Mouse (Mus musculus): ENCODE measurements around the gene Klf9. TPM values are rescaled to one million over a fixed set of nuclear protein-coding genes. Genes with fewer than 3 reads are reported as not detected.
A peak's percentile ranks its signal among the peaks of the same experiment; 100 is the strongest.
"Not testable (repeated sequence)": the region's sequence is repeated elsewhere in the genome, so short reads cannot be mapped to it uniquely, and the experiment has no call there.

The Klf9 gene
- total RNA-seq, 2 experiments from 2014 or later, result 79.4 to 87.7 TPM

GRCm38 (mm10) chr19:23139756-23140470 is 1.1 kb upstream of the Klf9 start:
- DNase-seq, result no peak

DNA sequence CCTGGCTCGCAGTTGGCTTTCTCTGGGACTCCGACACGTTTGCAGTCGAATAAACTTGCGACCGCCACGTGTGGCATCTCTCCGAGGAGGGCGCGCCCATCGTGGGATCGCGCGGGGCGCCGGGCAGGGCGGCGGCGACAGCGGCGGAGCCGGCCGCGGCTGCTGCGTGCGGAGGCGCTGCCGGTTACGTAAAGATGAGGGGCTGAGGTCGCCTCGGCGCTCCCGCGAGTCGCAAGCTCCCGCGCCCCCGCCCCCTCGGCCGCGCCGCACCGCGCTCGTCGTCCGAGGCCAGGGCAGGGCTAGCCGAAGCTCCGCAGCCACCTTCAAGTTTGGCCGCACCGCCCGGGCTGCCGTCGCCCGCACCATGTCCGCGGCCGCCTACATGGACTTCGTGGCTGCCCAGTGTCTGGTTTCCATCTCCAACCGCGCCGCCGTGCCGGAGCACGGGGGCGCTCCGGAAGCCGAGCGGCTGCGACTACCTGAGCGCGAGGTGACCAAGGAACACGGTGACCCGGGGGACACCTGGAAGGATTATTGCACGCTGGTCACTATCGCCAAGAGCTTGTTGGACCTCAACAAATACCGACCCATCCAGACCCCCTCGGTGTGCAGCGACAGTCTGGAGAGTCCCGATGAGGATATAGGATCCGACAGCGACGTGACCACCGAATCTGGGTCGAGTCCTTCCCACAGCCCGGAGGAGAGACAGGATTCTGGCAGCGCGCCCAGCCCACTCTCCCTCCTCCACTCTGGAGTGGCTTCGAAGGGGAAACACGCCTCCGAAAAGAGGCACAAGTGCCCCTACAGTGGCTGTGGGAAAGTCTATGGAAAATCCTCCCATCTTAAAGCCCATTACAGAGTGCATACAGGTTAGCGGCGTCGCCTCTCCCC is 610 bp downstream of the Klf9 start:
- peak; percentile 88 to 92 for DNase-seq

DNA sequence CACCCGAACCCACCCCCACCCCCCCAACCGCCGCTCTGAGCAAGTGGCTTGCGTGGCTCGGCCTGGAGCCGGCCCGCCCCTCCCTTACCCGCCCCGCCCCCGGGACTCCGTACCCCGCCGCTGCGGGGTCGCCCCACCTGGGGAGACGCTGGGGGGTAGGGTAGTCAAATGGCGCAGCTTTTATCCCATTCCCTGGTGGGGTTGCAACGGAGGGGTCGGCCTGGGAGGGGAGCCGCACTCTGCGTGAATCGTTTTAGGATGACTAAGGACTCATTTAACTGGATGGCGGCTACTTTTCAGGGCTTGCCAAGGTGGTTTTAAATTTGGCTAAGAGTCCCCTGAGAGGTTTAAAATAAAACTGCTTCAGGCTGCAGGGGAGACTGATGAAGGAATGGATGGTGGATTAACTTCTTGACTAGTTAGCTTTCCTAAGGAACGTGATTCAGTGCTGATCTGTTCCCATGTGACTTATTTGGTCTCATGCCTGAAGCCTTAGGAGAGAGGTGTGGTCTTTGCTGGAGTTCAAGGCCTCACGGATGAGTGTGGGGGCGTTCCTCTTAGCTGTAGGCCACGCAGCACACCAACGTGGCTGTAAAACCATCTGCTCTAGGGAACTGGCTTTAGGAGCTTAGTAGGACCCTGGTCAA is 1.5 kb downstream of the Klf9 start:
- peak; percentile 68 to 69 for DNase-seq

GRCm38 (mm10) chr19:23143074-23143445 is 2.0 kb downstream of the Klf9 start:
- no peak for DNase-seq

DNA sequence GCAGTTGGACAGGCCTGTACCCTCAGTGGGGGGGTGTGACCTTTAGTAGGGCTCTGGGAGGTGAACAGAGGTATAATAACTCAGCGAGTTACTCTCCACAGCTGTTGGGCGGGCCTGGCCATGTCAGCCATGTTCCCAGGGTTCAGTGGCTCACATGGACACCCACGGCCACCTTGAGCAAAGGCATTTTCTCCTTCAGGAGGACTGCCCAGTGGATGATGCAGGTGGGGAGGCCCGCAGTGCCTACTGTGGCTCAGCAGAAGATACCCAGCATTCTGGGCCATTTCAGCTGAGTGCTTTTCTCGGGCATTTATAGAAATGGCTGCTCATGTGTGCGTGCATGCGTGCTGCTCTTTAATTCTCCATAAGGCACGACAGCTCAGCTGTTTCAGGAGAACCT is 2.5 kb downstream of the Klf9 start:
- DNase-seq, result peak in 1 of 2 experiments; percentile 39

- DNase-seq, result no peak
Observed at GRCm38 (mm10) chr19:23144031-23144430, 3.0 kb downstream of the Klf9 start.

- no peak for DNase-seq
Observed at GRCm38 (mm10) chr19:23145146-23145545, 4.1 kb downstream of the Klf9 start.

GRCm38 (mm10) chr19:23145575-23145974 is 4.5 kb downstream of the Klf9 start:
- not testable (repeated sequence) for DNase-seq

- DNase-seq, result peak in 1 of 2 experiments; percentile 58
Observed at GRCm38 (mm10) chr19:23146409-23146861, 5.4 kb downstream of the Klf9 start.

DNA sequence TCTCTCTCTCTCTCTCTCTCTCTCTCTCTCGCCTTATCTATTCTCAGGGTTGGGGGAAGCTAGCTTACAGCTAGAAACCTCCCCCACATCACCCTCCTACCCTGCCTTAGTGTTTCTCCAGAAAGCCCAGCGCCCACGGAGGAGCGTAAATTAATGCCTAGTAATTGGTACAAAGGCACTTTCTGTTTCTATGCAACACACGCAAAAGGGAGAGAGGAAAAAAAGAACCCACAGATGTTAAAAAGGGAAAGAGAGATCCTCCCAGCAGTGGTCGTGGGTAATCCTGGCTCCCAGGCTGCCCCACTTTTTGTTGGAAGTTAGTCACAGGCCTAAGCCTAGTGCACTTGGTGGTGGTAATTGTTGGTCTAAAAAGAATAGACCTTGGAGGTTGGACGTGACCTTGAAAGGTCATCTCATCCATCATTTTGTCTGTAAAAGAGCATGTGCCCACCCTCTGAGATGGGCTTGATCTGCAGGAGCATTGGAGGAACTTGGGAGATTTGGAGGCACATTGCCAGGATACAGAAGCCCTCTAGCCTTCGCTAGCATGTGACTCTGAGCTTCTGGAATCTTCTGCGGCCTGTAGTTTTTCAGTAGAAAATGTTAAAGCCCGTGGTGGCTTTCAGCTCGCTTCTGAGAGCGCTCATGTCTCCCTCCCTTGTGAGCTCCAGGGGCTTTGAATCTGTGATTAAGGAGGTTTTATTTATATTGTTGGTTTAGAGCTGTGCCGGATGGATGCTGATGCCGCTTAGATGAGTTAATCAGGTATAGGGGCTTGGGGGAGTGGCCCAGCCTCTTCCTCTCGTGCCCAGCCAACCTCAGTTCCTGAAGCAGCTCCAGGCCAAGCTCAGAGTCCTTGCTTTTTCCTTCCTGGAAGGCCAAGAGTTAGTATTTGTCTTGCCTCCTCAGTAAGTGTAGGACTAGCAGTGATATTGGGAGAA is 6.3 kb downstream of the Klf9 start:
- DNase-seq, result peak in 1 of 2 experiments; percentile 50

DNA sequence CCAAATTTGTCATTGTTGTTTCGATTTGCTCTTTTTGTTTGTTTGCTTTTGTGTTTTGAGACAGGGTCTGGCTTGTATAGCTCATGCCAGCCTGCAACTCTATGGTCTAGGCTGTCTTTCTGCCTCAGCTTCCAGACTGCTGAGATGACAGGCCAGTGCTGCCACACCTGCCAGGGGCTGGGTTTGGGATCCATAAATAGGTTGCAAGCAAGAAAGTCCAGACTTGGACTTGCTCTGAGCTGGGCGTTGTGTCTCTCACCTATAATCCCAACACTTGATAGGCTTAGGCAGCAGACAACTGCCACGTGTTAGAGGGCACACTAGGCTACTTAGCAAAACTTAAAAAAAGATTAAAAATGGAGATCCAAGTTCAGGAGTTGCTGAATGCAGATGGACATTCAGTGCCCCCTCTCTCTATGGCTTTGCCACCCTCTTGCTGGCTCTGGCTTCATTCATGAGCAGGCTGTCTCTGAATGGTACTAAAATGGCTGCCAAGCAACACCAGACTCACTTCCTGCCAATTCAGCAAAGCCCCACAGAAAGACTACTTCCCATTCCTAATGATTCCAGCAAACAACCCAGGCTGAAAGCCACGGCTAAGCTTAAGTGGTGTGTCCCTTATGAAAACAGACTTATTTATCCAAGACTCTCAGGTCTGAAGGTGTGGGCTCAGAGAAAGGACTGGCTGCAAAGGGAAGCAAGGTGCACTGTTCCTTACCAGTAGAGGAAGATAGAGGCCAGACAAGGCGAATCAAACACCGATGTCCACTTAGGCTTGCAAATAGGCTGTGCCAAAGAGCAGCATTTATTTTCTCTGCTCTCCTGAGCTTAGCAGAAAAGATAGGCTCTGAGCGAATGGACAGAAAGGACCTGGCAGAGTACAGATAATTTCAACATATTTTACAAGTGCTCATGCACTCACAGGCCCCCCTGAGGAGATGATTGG is 8.7 kb downstream of the Klf9 start:
- DNase-seq, result no peak

DNA sequence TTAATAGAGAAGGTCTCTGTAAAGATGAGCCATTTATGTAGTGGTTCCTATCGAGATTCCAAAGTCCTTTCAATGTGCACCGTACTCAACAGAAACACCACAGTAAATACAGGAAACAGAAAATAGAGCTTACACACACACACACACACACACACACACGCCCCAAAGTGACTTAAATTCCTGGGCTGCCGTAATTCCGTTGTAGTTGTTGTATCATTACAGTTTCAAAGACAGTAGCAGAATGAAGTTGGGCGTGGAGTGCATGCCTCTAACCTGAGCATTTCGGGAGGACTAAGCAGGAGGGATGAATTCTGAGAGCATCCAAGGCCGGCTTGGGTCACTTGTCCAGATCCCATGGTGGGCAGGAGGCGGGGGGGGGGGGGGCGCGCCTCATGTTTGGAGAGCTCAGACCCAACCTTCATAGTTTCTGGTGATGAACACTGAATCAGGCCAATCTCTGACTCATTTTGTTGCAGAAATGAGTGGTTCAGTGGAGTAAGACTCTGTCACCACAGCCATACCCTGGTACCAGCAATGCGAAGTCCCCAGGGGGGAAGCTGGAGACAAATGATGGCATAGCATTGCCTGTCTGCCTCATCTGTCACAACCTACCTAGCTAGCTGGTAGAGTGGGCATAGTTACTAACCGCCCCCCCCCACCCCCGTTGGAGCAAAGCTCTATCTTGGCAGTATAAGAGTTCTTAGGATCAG is 9.7 kb downstream of the Klf9 start:
- no peak for DNase-seq

DNA sequence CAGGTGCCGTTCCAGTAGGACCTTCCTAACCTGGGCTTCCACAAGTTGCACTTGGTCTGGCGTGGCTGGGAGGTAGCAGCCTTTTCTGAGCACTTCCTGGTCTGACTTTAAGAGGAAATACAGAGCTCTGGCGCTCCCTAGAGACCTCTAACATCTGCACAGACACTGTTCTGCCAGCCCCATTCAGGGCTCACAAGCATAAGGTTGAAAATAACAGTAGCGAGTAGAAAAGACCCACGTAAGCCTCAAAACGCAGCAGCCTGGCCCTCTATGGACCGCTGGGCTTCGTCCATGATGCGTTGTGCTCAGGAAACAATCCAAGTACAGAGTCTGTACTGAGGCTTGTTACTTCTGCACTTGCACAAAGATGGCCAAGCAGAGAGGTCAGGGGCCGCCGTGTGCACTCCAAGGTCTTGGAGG is 10.6 kb downstream of the Klf9 start:
- DNase-seq, result peak; percentile 46 to 72

- no peak for DNase-seq
Observed at GRCm38 (mm10) chr19:23152201-23152640, 11.2 kb downstream of the Klf9 start.

GRCm38 (mm10) chr19:23152771-23153605 is 12.0 kb downstream of the Klf9 start:
- DNase-seq, result no peak

- no peak for DNase-seq
Observed at GRCm38 (mm10) chr19:23153606-23154127, 12.6 kb downstream of the Klf9 start.

- DNase-seq, result no peak
Observed at GRCm38 (mm10) chr19:23159780-23160395, 18.9 kb downstream of the Klf9 start.

GRCm38 (mm10) chr19:23162387-23162809 is 21.4 kb downstream of the Klf9 start:
- peak; percentile 56 to 65 for DNase-seq
